Mouse (Mus musculus) lung, embryonic 15.5 days (tissue): Measurements from ENCODE around the gene Mpzl3. TPM values are rescaled to one million over a fixed set of nuclear protein-coding genes. Genes with fewer than 3 reads are reported as not detected.

ENCODE experiments used
- ATAC-seq: fragments of 200-750 bp; cut with Nextera tagmentation; 2 replicates; pipeline ENCODE4 v1.8.0; 2017; ENCODE audit warnings: moderate number of reproducible peaks, borderline replicate concordance; ENCODE audit not compliant: low FRiP score, low TSS enrichment; ENCODE audit errors: extremely low read depth
- H3K27ac ChIP-seq: fragments of 300-500 bp; sonication (generic); 2 replicates; pipeline ENCODE4 v1.5.1; 2015; ENCODE audit warnings: moderate library complexity, mild to moderate bottlenecking, inconsistent platforms
- H3K27me3 ChIP-seq: fragments of 300-500 bp; sonication (generic); 2 replicates; pipeline ENCODE4 v1.6.1; 2015; ENCODE audit warnings: inconsistent platforms
- H3K36me3 ChIP-seq: fragments of 300-500 bp; sonication (generic); 2 replicates; pipeline ENCODE4 v1.6.1; 2015; ENCODE audit warnings: inconsistent platforms
- H3K4me1 ChIP-seq: fragments of 300-500 bp; sonication (generic); 2 replicates; pipeline ENCODE4 v1.6.1; 2015; ENCODE audit warnings: inconsistent platforms
- H3K4me2 ChIP-seq: fragments of 300-500 bp; sonication (generic); 2 replicates; pipeline ENCODE4 v1.6.1; 2015; ENCODE audit warnings: inconsistent platforms, mild to moderate bottlenecking, moderate library complexity
- H3K4me3 ChIP-seq: fragments of 300-500 bp; sonication (generic); 2 replicates; pipeline ENCODE4 v1.5.1; 2015; ENCODE audit warnings: mild to moderate bottlenecking, inconsistent platforms
- H3K9ac ChIP-seq: fragments of 300-500 bp; sonication (generic); 2 replicates; pipeline ENCODE4 v1.6.1; 2015; ENCODE audit warnings: inconsistent platforms
- H3K9me3 ChIP-seq: fragments of 300-500 bp; sonication (generic); 2 replicates; pipeline ENCODE4 v1.6.1; 2016; ENCODE audit warnings: inconsistent platforms
- WGBS: fragments of 180-500 bp; shearing (Covaris S2); methylation state at CpG from one replicate; pipeline ENCODE4 v1.1.7; 2015; 5-methylcytosine and 5-hydroxymethylcytosine counted together
- polyA plus RNA-seq: library from polyadenylated mRNA; unstranded; fragments of >200 nt; fragmentation: Nextera tagmentation; extraction: Ambion mirVana; gene quantifications from 2 replicates; pipeline ENCODE4 v1.2.1, GENCODE M21; 2015

Mpzl3 gene
- polyA plus RNA-seq, 1 experiment from 2014 or later = 2.7 TPM

- no peak overlapping the region for H3K4me3 ChIP-seq
- H3K4me2 ChIP-seq = no peak overlapping the region
- no peak for ATAC-seq
- H3K36me3 ChIP-seq = no peaks in the 10 kb centered on the region
- H3K9me3 ChIP-seq = no peaks in the 10 kb centered on the region
- no peak overlapping the region for H3K27ac ChIP-seq
- H3K4me1 ChIP-seq = no peaks in the 10 kb centered on the region
- 69% methylated on average over 5 of the region's 5 CpGs for WGBS
- no peak overlapping the region for H3K9ac ChIP-seq
- H3K27me3 ChIP-seq = no peaks in the 10 kb centered on the region; the same call in none of the 2 replicates
These were observed 29.6 kb downstream of the Mpzl3 start for GRCm38 (mm10) chr9:45084556-45084955.

- Histone ChIP-seq H3K4me2 (no peak overlapping the region), H3K9ac (no peak overlapping the region), H3K4me1 (no peaks in the 10 kb centered on the region), H3K4me3 (no peak overlapping the region), H3K27ac (no peak overlapping the region), H3K9me3 (no peaks in the 10 kb centered on the region), H3K27me3 (no peaks in the 10 kb centered on the region; the same call in none of the 2 replicates), H3K36me3 (no peaks in the 10 kb centered on the region)
- WGBS = 69% methylated on average over 12 of the region's 12 CpGs
- ATAC-seq = no peak
These were observed 31.0 kb downstream of the Mpzl3 start for GRCm38 (mm10) chr9:45085741-45086690.

DNA sequence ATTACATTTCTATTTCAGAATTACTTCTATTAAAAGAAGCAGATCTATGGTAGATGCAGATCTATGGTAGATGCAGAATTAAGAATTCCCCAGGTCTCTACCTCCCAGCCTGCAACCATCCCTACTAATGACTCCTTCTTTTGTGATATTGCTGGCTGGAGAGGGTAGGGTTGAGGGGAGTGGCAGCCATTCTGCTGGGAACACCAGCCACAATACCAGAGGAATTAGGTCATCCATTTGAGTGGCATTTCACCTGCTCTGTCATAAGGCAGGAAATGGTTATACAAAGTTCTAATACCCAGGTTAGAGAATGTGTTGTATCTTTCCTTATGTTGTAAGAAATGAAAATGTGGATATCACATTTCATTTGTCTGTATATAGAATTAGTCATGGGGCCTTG, 33.1 kb downstream of the Mpzl3 start:
- H3K4me1 ChIP-seq = no peaks in the 10 kb centered on the region
- no peak overlapping the region for H3K4me2 ChIP-seq
- no peaks in the 10 kb centered on the region; the same call in 1 of the 2 replicates for H3K27me3 ChIP-seq
- no peak overlapping the region for H3K9ac ChIP-seq
- H3K36me3 ChIP-seq = no peaks in the 10 kb centered on the region
- H3K9me3 ChIP-seq = no peaks in the 10 kb centered on the region
- no peak for ATAC-seq
- H3K27ac ChIP-seq = no peak overlapping the region
- no peak overlapping the region for H3K4me3 ChIP-seq

DNA sequence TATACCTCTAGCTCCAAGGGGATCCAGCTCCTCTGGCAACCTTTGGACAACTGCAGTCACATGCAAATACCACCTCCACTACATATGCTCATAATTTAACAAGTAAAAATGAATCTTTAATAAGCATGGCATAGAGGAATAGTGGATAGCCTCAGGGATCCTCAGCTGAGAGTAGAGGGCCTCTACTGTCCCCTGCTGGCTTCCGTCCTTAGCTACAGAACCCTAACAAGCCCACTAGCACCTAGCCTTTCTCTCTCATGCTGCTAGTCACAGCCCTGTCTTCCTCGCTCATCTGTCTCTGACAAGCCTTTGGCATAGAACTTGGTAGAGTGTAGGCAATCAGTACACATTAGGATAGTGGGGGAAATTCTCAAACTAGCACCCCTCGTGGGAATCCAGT, 35.8 kb downstream of the Mpzl3 start:
- no peak for ATAC-seq

GRCm38 (mm10) chr9:45092641-45093040, 37.7 kb downstream of the Mpzl3 start:
- H3K4me1 ChIP-seq = no peaks in the 10 kb centered on the region
- ATAC-seq = no peak
- no peaks in the 10 kb centered on the region for H3K36me3 ChIP-seq
- no peak overlapping the region for H3K27ac ChIP-seq
- no peaks in the 10 kb centered on the region for H3K27me3 ChIP-seq
- no peak overlapping the region for H3K9ac ChIP-seq
- H3K4me3 ChIP-seq = no peak overlapping the region
- 36% methylated on average over 4 of the region's 4 CpGs for WGBS
- no peaks in the 10 kb centered on the region for H3K9me3 ChIP-seq
- no peak overlapping the region for H3K4me2 ChIP-seq

More for the DNA sequence above, 35.8 kb downstream of the Mpzl3 start:
- H3K9me3 ChIP-seq = no peaks in the 10 kb centered on the region
- H3K4me2 ChIP-seq = no peak overlapping the region
- no peak overlapping the region for H3K27ac ChIP-seq
- H3K9ac ChIP-seq = no peak overlapping the region
- H3K4me3 ChIP-seq = no peak overlapping the region
- no peaks in the 10 kb centered on the region for H3K36me3 ChIP-seq
- WGBS = 53% methylated on average over 3 of the region's 3 CpGs
- H3K4me1 ChIP-seq = no peaks in the 10 kb centered on the region
- H3K27me3 ChIP-seq = no peaks in the 10 kb centered on the region

- H3K27me3 ChIP-seq = no peaks in the 10 kb centered on the region
- no peak for ATAC-seq
- 63% methylated on average over 6 of the region's 6 CpGs for WGBS
- no peaks in the 10 kb centered on the region for H3K9me3 ChIP-seq
- no peak overlapping the region for H3K4me3 ChIP-seq
- H3K36me3 ChIP-seq = no peaks in the 10 kb centered on the region
- H3K4me2 ChIP-seq = no peak overlapping the region
- no peak overlapping the region for H3K27ac ChIP-seq
- H3K4me1 ChIP-seq = no peaks in the 10 kb centered on the region
- H3K9ac ChIP-seq = no peak overlapping the region
These were observed 40.4 kb downstream of the Mpzl3 start for GRCm38 (mm10) chr9:45095149-45095937.

DNA sequence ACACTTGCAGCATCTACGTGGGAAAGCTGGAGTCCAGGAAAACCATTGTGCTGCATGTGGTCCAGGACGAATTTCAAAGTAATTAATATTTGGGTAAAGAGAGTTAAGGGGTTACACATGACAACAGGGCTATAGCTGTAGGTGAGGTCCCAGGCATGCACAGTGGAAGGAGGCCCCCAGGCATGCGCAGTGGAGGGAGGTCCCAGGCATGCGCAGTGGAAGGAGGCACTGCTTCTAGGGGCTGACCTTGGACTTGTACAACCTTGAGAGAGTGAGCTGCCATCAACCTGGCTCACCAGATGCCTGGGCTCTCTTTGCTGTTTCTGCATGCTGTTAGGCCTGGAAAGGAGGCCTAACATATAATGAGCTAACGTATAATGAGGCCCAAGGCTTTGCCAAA, 42.9 kb downstream of the Mpzl3 start:
- Histone ChIP-seq H3K4me1 (no peaks in the 10 kb centered on the region), H3K9me3 (no peaks in the 10 kb centered on the region), H3K4me3 (no peak overlapping the region), H3K27ac (no peak overlapping the region), H3K9ac (no peak overlapping the region), H3K36me3 (no peaks in the 10 kb centered on the region), H3K27me3 (no peaks in the 10 kb centered on the region), H3K4me2 (no peak overlapping the region)
- WGBS = 72% methylated on average over 5 of the region's 5 CpGs
- no peak for ATAC-seq

- H3K36me3 ChIP-seq = no peaks in the 10 kb centered on the region
- H3K4me2 ChIP-seq = no peak overlapping the region
- H3K9me3 ChIP-seq = no peaks in the 10 kb centered on the region
- no peak overlapping the region for H3K9ac ChIP-seq
- no peak overlapping the region for H3K4me3 ChIP-seq
- H3K27me3 ChIP-seq = no peaks in the 10 kb centered on the region
- no peaks in the 10 kb centered on the region for H3K4me1 ChIP-seq
- no peak for ATAC-seq
- H3K27ac ChIP-seq = no peak overlapping the region
- WGBS = 40% methylated on average over 3 of the region's 3 CpGs
These were observed 43.4 kb downstream of the Mpzl3 start for GRCm38 (mm10) chr9:45098426-45098825.

GRCm38 (mm10) chr9:45102528-45102927, 47.5 kb downstream of the Mpzl3 start:
- Histone ChIP-seq H3K4me3 (no peak overlapping the region), H3K27me3 (no peaks in the 10 kb centered on the region), H3K9me3 (no peaks in the 10 kb centered on the region), H3K27ac (no peak overlapping the region), H3K9ac (no peak overlapping the region), H3K4me1 (no peaks in the 10 kb centered on the region), H3K36me3 (no peaks in the 10 kb centered on the region), H3K4me2 (no peak overlapping the region)
- 80% methylated on average over 1 of the region's 1 CpGs for WGBS
- no peak for ATAC-seq

DNA sequence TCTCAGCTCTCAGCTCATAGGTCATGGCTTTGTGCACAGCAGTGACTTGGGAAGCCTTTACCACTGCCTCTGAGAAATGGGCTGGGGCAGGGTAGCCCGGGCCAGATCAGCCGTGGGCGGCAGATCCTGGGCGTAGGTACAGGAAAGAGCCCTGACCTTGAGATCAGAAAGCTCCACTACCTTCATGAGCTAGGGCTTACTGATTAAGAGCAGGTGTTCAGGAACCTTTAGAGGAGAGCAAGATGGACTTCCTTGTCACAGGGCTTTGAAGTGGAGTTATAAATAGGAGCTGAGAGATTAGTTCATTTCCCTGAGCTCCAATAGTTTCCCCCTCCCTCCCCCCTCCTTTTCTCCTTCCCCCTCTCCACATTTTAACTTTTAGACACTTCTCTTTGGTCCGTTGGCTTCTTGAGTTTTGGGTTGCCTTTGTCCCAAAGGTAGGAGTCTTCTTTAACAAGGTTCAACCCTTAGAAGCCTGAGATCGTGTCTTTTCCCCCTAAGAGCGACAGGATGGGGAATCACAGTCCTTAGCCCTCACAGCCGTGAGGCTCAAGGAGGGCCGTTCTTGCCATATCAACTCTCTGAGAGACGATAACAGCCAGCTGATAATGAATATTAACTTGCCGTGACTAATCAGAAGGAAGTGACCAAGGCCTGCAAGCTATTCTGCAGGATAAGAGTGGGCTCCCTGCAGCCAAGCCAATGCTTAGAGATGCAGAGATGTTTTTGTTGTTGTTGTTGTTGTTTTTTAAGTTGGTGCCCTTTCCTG, 48.4 kb downstream of the Mpzl3 start:
- Histone ChIP-seq H3K27ac (no peak overlapping the region), H3K4me1 (no peaks in the 10 kb centered on the region), H3K36me3 (no peaks in the 10 kb centered on the region), H3K4me2 (no peak overlapping the region), H3K9ac (no peak overlapping the region), H3K9me3 (no peaks in the 10 kb centered on the region), H3K27me3 (no peaks in the 10 kb centered on the region), H3K4me3 (no peak overlapping the region)
- WGBS = 45% methylated on average over 11 of the region's 11 CpGs
- no peak for ATAC-seq

GRCm38 (mm10) chr9:45105596-45106374, 50.8 kb downstream of the Mpzl3 start:
- H3K27ac ChIP-seq = no peak overlapping the region
- H3K4me1 ChIP-seq = no peaks in the 10 kb centered on the region
- no peaks in the 10 kb centered on the region for H3K27me3 ChIP-seq
- no peak for ATAC-seq
- H3K4me2 ChIP-seq = no peak overlapping the region
- H3K36me3 ChIP-seq = no peaks in the 10 kb centered on the region
- H3K4me3 ChIP-seq = no peak overlapping the region
- H3K9me3 ChIP-seq = no peaks in the 10 kb centered on the region
- no peak overlapping the region for H3K9ac ChIP-seq
- 78% methylated on average over 2 of the region's 2 CpGs for WGBS
